Mouse (Mus musculus) olfactory bulb, adult 2 months (tissue): ENCODE results near the gene Tmem25. TPM values are rescaled to one million over a fixed set of nuclear protein-coding genes. Genes with fewer than 3 reads are reported as not detected.

Source experiments
- H3K27ac ChIP-seq: fragments of 200-500 bp; 2 replicates; pipeline ENCODE4 v1.5.1; 2012; ENCODE audit warnings: low read depth, low read length; ENCODE audit not compliant: insufficient read depth
- H3K4me1 ChIP-seq: fragments of 200-500 bp; 2 replicates; pipeline ENCODE4 v1.6.1; 2012; ENCODE audit warnings: low read length; ENCODE audit not compliant: control insufficient read depth, insufficient read depth
- H3K4me3 ChIP-seq: fragments of 200-500 bp; 2 replicates; pipeline ENCODE4 v1.5.1; 2012; ENCODE audit warnings: mild to moderate bottlenecking, low read depth, low read length, moderate library complexity; ENCODE audit not compliant: insufficient read depth
- CTCF ChIP-seq: fragments of 200-500 bp; IDR thresholded peaks from 2 replicates; pipeline ENCODE4 v1.5.1; 2012; ENCODE audit warnings: low read depth, mild to moderate bottlenecking, low read length, moderate library complexity; ENCODE audit not compliant: insufficient read depth
- POLR2A ChIP-seq: fragments of 200-500 bp; IDR thresholded peaks from 2 replicates; pipeline ENCODE4 v1.6.1; 2012; ENCODE audit warnings: mild to moderate bottlenecking, low read depth, low read length, moderate library complexity; ENCODE audit not compliant: insufficient read depth
- whole genome bisulfite sequencing: fragments of 180-500 bp; shearing (Covaris S2); methylation state at CpG from one replicate; pipeline ENCODE4 v1.1.7; 2018; 5-methylcytosine and 5-hydroxymethylcytosine counted together
- polyA plus RNA-seq: library from polyadenylated mRNA; stranded (reverse); fragments of >200 nt; gene quantifications from 2 replicates; pipeline ENCODE4 v1.2.4, GENCODE M21; 2012; ENCODE audit warnings: low replicate concordance; ENCODE audit not compliant: missing spikeins, insufficient read depth, insufficient read length

Tmem25 gene
- polyA plus RNA-seq, 1 experiment, result not detected

GRCm38 (mm10) chr9:44760873-44761272 lies 38.2 kb downstream of the Tmem25 start:
- Histone ChIP-seq H3K4me1 (peaks cover 3% of the 10 kb centered on the region), H3K27ac (no peak overlapping the region), H3K4me3 (no peak overlapping the region)
- no peak for TF ChIP-seq CTCF
- TF ChIP-seq POLR2A, result no peak
- 48% methylated on average over 2 of the region's 2 CpGs for WGBS

- 79% methylated on average over 7 of the region's 7 CpGs for WGBS
- TF ChIP-seq POLR2A, result no peak
- Histone ChIP-seq H3K4me3 (no peak overlapping the region), H3K27ac (peak overlapping the region; percentile 57), H3K4me1 (peaks cover 4% of the 10 kb centered on the region; the same call in 1 of the 2 replicates)
Observed at GRCm38 (mm10) chr9:44748473-44748872, 50.6 kb downstream of the Tmem25 start.

- peaks cover 4% of the 10 kb centered on the region; the same call in 1 of the 2 replicates for H3K4me1 ChIP-seq
- 52% methylated on average over 3 of the region's 3 CpGs for WGBS
- H3K27ac ChIP-seq, result peak overlapping the region; percentile 64
- no peak for TF ChIP-seq POLR2A
- no peak for TF ChIP-seq CTCF
- H3K4me3 ChIP-seq, result no peak overlapping the region
Observed at GRCm38 (mm10) chr9:44747341-44747740, 51.8 kb downstream of the Tmem25 start.

GRCm38 (mm10) chr9:44746666-44747065 lies 52.4 kb downstream of the Tmem25 start:
- TF ChIP-seq CTCF, result no peak
- TF ChIP-seq POLR2A, result no peak
- 32% methylated on average over 3 of the region's 3 CpGs for WGBS
- Histone ChIP-seq H3K4me3 (no peak overlapping the region), H3K27ac (no peak overlapping the region; the same call in 1 of the 2 replicates), H3K4me1 (peaks cover 4% of the 10 kb centered on the region; the same call in 1 of the 2 replicates)

- Histone ChIP-seq H3K4me1 (peaks cover 4% of the 10 kb centered on the region; the same call in 1 of the 2 replicates), H3K4me3 (no peak overlapping the region), H3K27ac (no peak overlapping the region)
- WGBS, result 83% methylated on average over 7 of the region's 7 CpGs
- TF ChIP-seq POLR2A (no peak), CTCF (no peak)
Observed at GRCm38 (mm10) chr9:44745371-44745770, 53.7 kb downstream of the Tmem25 start.

Other genes with a start within 250 kb of the Tmem25 start
- gene Cxcr5, start 237.4 kb downstream of the Tmem25 start, polyA plus RNA-seq, result not detected in 2 replicates
- gene Ddx6, start 194.4 kb downstream of the Tmem25 start, polyA plus RNA-seq, result 157 and 168 TPM in 2 replicates
- not detected in 2 replicates for gene Treh, start 126.1 kb downstream of the Tmem25 start, polyA plus RNA-seq
- gene Phldb1, start 64.1 kb downstream of the Tmem25 start, polyA plus RNA-seq, result not detected in 2 replicates
- gene Arcn1, start 31.5 kb downstream of the Tmem25 start, polyA plus RNA-seq, result 192 TPM in 1 of 2 replicates, not detected in the other
- gene Ift46, start 31.4 kb downstream of the Tmem25 start, polyA plus RNA-seq, result not detected in 2 replicates
- not detected in 2 replicates for gene Ttc36, start 3.8 kb upstream of the Tmem25 start, polyA plus RNA-seq
- gene Kmt2a, start 82.0 kb upstream of the Tmem25 start, polyA plus RNA-seq, result 83.9 and 320 TPM in 2 replicates
- not detected in 2 replicates for gene Atp5l, start 121.4 kb upstream of the Tmem25 start, polyA plus RNA-seq
- not detected in 2 replicates for gene Ube4a, start 166.3 kb upstream of the Tmem25 start, polyA plus RNA-seq
- 736 and 767 TPM in 2 replicates for gene Cd3g, start 181.1 kb upstream of the Tmem25 start, polyA plus RNA-seq
- gene Cd3d, start 182.5 kb upstream of the Tmem25 start, polyA plus RNA-seq, result not detected in 2 replicates
- gene Cd3e, start 210.3 kb upstream of the Tmem25 start, polyA plus RNA-seq, result not detected in 2 replicates
- gene Mpzl2, start 240.5 kb upstream of the Tmem25 start, polyA plus RNA-seq, result not detected in 2 replicates